Mouse (Mus musculus): ENCODE measurements around the gene Fzd2. TPM values are rescaled to one million over a fixed set of nuclear protein-coding genes. Genes with fewer than 3 reads are reported as not detected.

Gene Fzd2
- polyA plus RNA-seq, 1 experiment: 75.0 TPM

DNA sequence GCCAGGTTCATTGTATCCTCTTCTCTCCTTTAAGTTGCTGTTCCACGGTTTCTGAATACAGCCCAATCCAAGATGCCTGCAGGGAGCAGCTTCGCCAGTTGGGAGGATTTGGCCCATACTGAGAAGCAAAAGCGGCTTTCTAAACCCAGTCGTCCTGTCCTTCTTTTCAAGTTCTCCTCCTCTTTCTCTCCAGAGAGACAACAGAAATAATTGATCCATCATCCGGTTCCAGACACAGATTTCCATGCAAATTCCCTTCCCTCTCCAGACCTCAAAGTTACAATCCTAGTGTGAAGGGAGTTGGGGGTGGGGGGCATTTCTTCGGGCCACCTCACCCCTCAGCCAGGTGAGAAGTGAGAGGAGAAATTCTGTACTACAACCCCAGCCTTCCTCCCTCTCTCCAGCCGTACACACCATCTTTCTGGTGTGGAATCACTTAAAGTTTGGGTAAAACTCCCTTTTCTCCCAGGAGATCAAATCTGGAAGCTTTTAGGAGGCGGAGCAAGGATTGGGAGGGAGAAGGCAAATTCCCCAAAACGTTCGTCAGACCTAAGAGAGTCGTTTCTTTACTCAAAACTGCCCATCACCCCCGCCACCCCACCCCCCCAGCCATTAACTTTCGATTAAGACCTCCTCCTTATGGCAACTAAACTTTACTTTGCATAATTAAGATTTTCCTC lies 1.2 kb upstream of the Fzd2 start:
- no peak for TF ChIP-seq CTCF (IDR thresholded peaks at IDR 0.05; ENCODE audit: borderline replicate concordance, insufficient read depth, low read length)
- TF ChIP-seq POLR2A (IDR thresholded peaks at IDR 0.05; ENCODE audit: low read depth, low read length): peak; percentile 84
- H3K27ac ChIP-seq (ENCODE audit: insufficient read depth, low read length): peak overlapping the region; percentile 99
- no peaks in the 10 kb centered on the region for H3K4me1 ChIP-seq (ENCODE audit: control insufficient read depth, insufficient read depth, low read length)

DNA sequence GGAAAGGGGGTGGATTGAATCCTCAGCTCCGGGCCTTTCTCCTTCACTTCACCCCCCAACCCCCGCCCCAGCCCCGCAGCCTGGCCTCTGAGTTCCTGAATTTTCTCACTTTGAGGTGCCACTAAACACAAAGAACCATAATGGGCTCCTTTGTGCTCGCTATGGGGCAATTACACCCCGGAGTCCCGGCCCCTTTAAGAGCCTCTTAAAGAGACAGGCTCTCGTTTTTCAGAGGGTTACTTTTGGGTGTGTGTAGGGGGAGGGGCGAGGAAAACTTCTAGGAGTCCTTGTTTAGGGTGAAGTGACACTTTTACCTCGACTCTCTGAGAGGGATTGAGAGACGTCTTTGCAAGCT lies 723 bp upstream of the Fzd2 start:
- H3K27ac ChIP-seq (ENCODE audit: insufficient read depth, low read length): peak overlapping the region; percentile 99
- peaks cover under 1% of the 10 kb centered on the region; the same call in 1 of the 2 replicates for H3K4me1 ChIP-seq (ENCODE audit: control insufficient read depth, insufficient read depth, low read length)
- TF ChIP-seq CTCF (IDR thresholded peaks at IDR 0.05; ENCODE audit: borderline replicate concordance, insufficient read depth, low read length): no peak
- no peak; the same call in 1 of the 2 replicates for TF ChIP-seq POLR2A (IDR thresholded peaks at IDR 0.05; ENCODE audit: low read depth, low read length)
- peak overlapping the region; percentile 63 for H3K4me3 ChIP-seq (ENCODE audit: insufficient read depth, low read length)

More for the DNA sequence above, 1.2 kb upstream of the Fzd2 start:
- H3K4me3 ChIP-seq (ENCODE audit: insufficient read depth, low read length): peak overlapping the region; percentile 63

DNA sequence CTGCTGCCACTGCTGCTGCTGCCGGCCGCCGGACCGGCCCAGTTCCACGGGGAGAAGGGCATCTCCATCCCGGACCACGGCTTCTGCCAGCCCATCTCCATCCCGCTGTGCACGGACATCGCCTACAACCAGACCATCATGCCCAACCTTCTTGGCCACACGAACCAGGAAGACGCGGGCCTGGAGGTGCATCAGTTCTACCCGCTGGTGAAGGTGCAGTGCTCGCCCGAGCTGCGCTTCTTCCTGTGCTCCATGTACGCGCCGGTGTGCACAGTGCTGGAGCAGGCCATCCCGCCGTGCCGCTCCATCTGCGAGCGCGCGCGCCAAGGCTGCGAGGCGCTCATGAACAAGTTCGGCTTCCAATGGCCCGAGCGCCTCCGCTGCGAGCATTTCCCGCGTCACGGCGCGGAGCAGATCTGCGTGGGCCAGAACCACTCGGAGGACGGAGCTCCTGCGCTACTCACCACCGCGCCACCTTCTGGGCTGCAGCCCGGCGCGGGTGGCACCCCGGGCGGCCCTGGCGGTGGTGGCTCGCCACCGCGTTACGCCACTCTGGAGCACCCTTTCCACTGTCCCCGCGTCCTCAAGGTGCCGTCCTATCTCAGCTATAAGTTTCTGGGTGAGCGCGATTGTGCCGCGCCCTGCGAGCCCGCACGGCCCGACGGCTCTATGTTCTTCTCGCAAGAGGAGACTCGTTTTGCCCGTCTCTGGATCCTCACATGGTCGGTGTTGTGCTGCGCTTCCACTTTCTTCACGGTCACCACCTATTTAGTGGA lies 769 bp downstream of the Fzd2 start:
- Histone ChIP-seq H3K4me1 (ENCODE audit: control insufficient read depth, insufficient read depth, low read length) (peaks cover 11% of the 10 kb centered on the region), H3K4me3 (ENCODE audit: insufficient read depth, low read length) (peak overlapping the region; percentile 93), H3K27ac (ENCODE audit: insufficient read depth, low read length) (peak overlapping the region; percentile 72)
- TF ChIP-seq POLR2A (IDR thresholded peaks at IDR 0.05; ENCODE audit: low read depth, low read length) (0 out of 2 replicates have a peak, but pooled peaks have one; percentile 28), CTCF (IDR thresholded peaks at IDR 0.05; ENCODE audit: borderline replicate concordance, insufficient read depth, low read length) (no peak)

DNA sequence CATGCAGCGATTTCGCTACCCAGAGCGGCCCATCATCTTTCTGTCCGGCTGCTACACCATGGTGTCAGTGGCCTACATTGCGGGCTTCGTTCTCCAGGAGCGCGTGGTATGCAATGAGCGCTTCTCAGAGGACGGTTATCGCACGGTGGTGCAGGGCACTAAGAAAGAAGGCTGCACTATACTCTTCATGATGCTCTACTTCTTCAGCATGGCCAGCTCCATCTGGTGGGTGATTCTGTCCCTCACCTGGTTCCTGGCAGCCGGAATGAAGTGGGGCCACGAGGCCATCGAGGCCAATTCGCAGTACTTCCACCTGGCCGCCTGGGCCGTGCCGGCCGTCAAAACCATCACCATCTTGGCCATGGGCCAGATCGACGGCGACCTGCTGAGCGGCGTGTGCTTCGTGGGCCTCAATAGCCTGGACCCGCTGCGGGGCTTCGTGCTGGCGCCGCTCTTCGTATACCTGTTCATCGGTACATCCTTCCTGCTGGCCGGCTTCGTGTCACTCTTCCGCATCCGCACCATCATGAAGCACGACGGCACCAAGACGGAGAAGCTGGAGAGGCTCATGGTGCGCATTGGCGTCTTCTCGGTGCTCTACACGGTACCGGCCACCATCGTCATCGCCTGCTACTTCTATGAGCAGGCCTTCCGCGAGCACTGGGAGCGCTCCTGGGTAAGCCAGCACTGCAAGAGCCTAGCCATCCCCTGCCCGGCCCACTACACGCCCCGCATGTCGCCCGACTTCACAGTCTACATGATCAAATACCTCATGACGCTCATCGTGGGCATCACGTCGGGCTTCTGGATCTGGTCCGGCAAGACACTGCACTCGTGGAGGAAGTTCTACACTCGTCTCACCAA lies 1.6 kb downstream of the Fzd2 start:
- peak overlapping the region; percentile 93 for H3K4me3 ChIP-seq (ENCODE audit: insufficient read depth, low read length)
- H3K4me1 ChIP-seq (ENCODE audit: control insufficient read depth, insufficient read depth, low read length): peaks cover 14% of the 10 kb centered on the region
- no peak for TF ChIP-seq CTCF (IDR thresholded peaks at IDR 0.05; ENCODE audit: borderline replicate concordance, insufficient read depth, low read length)
- TF ChIP-seq POLR2A (IDR thresholded peaks at IDR 0.05; ENCODE audit: low read depth, low read length): peak; percentile 35; the same call in 1 of the 2 replicates
- peak overlapping the region; percentile 72 for H3K27ac ChIP-seq (ENCODE audit: insufficient read depth, low read length)

DNA sequence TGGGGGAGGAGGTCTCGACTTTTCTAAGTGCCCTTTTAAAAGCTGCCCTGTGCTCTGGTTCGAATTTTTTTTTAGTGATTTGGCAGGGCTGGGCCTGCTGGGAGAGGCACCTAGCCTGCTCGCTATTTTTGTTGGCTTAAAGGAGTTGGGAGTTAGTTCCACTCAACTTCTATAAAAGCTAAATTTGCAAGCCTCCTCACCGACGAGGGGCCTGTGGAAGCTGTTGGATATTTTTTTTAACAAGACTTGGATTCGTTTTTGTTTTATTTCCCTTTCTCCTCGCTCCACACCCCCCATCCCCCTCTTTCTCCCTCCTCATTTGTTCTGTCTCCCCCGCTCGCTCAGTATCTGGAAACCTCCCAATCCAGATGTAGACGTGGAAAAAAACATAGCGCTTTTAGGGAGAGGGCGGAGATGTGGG lies 2.6 kb downstream of the Fzd2 start:
- Histone ChIP-seq H3K27ac (ENCODE audit: insufficient read depth, low read length) (peak overlapping the region; percentile 84), H3K4me1 (ENCODE audit: control insufficient read depth, insufficient read depth, low read length) (peaks cover 14% of the 10 kb centered on the region)
- TF ChIP-seq CTCF (IDR thresholded peaks at IDR 0.05; ENCODE audit: borderline replicate concordance, insufficient read depth, low read length) (no peak), POLR2A (IDR thresholded peaks at IDR 0.05; ENCODE audit: low read depth, low read length) (no peak)

DNA sequence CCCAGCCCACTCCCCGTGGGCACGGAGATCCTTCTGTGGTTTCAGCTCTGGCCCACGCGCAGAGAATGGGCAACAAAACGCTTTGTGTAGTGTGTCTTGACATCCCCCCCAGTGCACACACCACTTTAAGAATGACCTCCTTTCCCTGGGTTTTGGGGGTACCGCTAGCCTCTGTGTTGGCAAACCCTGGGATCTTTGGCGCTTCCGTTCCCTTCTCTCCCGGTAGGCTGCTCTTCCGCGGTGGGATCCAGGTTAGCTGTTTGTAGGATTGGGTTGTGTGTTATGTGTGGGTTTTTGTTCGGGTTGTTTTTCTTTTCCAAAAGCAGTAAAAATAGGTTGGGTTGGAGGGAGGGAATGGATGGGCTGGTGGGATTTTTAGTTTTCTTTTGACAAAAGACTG lies 3.0 kb downstream of the Fzd2 start:
- TF ChIP-seq POLR2A (IDR thresholded peaks at IDR 0.05; ENCODE audit: low read depth, low read length): peak; percentile 32; the same call in 1 of the 2 replicates
- Histone ChIP-seq H3K4me1 (ENCODE audit: control insufficient read depth, insufficient read depth, low read length) (peaks cover 14% of the 10 kb centered on the region), H3K27ac (ENCODE audit: insufficient read depth, low read length) (peak overlapping the region; percentile 84), H3K4me3 (ENCODE audit: insufficient read depth, low read length) (peak overlapping the region; percentile 72)

More for the DNA sequence above, 2.6 kb downstream of the Fzd2 start:
- peak overlapping the region; percentile 72 for H3K4me3 ChIP-seq (ENCODE audit: insufficient read depth, low read length)

DNA sequence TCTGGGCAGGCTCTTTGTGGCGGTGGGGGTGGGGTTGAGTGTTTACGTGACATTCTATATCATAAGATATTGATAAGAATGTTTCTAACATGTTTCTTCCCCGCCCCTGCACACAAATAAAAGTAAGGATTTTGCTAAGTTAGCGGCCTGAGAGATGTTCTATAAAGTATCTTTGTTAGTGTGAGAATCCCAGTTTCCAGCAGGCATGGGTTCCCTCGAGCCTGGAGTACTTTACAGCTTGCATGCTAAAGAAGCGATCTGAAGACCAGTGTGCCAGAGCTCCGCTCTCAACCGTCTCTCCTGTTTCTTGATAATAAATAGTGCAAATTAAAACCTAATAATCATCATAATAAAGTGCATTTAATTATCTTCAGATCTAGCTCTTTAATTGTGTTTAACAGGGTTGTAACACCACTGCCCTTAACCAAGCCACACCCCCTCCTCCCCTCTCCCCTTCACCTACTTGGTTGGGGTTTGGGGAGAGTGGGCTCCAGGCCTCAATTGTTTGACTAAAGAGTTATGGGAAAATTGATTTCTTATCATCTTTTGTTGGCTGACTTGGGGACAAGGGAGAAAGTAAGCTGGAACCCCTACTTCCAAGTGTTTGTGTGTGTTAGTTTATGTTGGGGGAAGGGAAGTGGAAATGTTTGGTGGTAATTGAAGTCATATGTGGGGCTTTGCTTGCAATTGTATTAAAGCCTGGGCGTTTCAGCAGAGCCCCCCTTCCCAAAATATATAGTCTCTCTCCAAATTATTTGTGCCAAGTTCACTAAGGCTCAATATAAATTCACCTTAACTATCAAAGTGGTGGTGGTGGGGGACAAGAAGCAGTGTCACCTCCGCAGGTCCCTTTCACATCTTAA lies 3.7 kb downstream of the Fzd2 start:
- Histone ChIP-seq H3K27ac (ENCODE audit: insufficient read depth, low read length) (peak overlapping the region; percentile 84), H3K4me3 (ENCODE audit: insufficient read depth, low read length) (peak overlapping the region; percentile 72), H3K4me1 (ENCODE audit: control insufficient read depth, insufficient read depth, low read length) (peaks cover 14% of the 10 kb centered on the region)
- TF ChIP-seq POLR2A (IDR thresholded peaks at IDR 0.05; ENCODE audit: low read depth, low read length) (peak; percentile 33; the same call in 1 of the 2 replicates), CTCF (IDR thresholded peaks at IDR 0.05; ENCODE audit: borderline replicate concordance, insufficient read depth, low read length) (no peak)

DNA sequence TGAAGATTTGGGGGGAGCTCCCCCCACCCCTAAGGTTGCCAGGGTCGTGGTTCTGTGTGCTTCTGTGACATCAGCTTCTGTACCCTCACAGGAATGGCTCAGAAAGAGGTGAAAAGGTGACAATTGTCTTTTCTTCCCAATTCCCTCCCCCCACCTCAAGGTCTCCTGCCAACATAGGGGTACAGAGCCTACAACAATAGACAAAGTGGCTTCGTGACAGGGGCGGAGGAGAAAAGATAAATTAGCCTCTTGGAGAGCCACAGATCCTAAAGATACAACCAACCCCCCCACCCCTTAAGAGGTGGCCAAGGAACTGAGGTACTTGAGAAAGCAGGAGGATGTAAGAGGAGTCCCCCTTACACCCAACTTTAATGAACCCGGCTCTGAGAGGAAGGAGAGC lies 4.5 kb downstream of the Fzd2 start:
- Histone ChIP-seq H3K4me1 (ENCODE audit: control insufficient read depth, insufficient read depth, low read length) (peaks cover 14% of the 10 kb centered on the region), H3K27ac (ENCODE audit: insufficient read depth, low read length) (peak overlapping the region; percentile 27; the same call in 1 of the 2 replicates), H3K4me3 (ENCODE audit: insufficient read depth, low read length) (peak overlapping the region; percentile 72; the same call in 1 of the 2 replicates)
- TF ChIP-seq POLR2A (IDR thresholded peaks at IDR 0.05; ENCODE audit: low read depth, low read length) (no peak), CTCF (IDR thresholded peaks at IDR 0.05; ENCODE audit: borderline replicate concordance, insufficient read depth, low read length) (no peak)
